Mouse (Mus musculus) right cerebral cortex, adult 2 months (tissue): ENCODE measurements at regions not wholly inside any gene's neighbourhood (a gene's known extent, or its start where the extent isn't known, plus 50 kb on each side); places are given as distances from the start of the nearest gene placed in this dataset.

Experiments
- DNase-seq, 2 experiments: peaks; one replicate each; pipeline ENCODE4 v3.0.0; 2021 to 2022; ENCODE audit warnings: low spot score in 2 of 2

- DNase-seq = no peak
Measured at GRCm38 (mm10) chr8:126810516-126810915, 135.1 kb downstream of the Tomm20 start.

- DNase-seq = no peak
Measured at GRCm38 (mm10) chr8:126809321-126809720, 136.3 kb downstream of the Tomm20 start.

GRCm38 (mm10) chr8:126808496-126808895 lies 137.1 kb downstream of the Tomm20 start:
- no peak for DNase-seq

GRCm38 (mm10) chr8:126807171-126807768 lies 138.4 kb downstream of the Tomm20 start:
- DNase-seq = no peak

DNA sequence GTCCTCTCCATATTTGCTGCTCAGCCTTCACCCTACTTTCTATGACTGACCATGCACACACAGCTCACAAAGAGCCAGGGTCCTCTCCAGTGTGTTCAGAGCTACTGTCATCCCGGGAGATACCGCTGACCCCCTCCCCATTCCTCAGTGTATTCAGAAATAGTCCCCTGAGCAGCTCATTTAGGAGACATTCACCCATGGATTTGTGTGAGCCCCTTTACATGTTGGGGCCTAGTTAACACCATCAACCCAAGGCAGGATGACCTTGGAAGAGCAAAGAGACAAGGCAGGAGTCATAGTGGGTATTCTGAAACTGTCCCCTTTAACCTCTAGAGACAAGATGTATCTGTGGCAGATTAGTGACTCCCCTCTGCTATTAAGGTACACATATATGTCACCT lies 139.1 kb downstream of the Tomm20 start:
- DNase-seq = no peak

DNA sequence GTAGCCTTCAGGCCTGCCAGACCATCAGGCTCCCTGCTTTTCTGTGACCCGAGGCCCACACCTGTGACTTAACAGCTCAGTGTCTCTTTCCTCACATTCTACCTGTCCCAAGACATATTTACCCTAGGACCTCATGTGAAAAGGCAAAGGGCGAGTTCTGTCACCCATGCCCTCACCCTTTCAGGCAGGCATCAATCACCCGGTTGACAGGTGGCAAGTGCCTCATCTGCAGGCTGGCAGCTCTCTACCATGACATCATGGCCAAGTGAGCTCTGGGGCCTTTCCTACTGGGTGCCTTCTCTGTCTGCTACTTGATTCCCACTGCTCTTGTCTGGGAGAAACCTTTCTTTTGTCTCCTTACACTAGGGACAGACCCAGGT lies 139.5 kb downstream of the Tomm20 start:
- DNase-seq = no peak

DNA sequence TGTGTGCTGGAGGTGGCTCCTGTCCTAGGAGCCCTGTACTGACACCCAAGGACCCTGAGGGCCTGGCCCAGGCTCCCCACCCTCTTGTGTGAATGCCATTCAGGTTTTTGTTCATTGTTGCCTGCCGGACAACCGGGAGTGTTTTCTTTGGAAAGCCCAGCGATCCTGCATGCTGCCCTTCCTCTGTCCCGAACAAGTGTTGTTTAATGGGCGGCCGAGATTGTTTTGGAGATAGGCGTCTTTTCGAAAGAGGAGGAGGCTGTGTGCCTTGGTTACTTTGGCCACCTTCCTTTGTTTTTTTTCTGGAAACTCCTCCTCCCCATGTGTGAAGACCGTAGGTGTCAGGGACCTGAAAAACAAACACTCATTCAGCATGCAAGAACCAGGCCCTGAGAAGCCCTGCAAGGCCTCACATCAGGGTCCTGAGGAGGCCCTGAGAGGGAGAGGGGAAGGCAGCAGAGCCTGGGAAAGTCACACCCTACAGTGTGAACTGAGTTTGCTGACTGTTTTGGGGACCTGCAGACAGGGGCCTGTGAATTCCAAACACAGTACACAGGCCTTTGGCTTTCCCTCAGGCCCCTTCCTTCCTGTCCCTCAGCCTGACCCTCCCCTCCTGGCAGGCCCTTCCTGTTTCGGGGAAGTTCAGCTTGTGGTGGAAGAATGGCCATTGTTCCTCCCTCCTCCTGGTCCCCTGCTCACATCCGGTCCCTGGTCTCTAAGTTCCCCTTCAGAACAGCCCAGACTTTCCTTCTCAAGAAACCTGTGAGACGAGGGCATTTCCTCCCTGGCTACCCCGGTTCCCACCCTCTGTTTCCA lies 140.1 kb downstream of the Tomm20 start:
- DNase-seq = no peak

DNA sequence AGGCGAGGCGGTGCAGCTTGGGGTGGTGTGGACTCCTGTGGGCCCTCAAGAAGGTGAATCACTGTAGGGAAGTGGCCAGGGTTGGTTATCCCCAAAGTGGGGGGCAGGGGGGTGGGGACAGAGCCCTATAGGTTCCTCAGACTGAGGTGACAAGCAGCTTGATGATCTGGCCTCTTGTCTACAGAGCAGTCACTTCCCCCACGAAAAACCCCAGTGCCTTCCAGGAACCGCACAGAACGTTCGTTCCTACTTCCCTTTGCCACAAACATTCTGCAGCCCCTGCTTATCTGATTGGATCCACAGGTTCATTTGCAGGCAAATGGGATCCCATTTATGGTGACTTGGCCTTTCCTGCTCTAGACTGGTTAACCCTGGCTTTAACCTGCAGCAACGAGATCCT lies 141.5 kb downstream of the Tomm20 start:
- DNase-seq = no peak

- DNase-seq = no peak
Measured at GRCm38 (mm10) chr8:126802641-126803040, 143.0 kb downstream of the Tomm20 start.

- no peak for DNase-seq
Measured at GRCm38 (mm10) chr8:126800976-126801375, 144.7 kb downstream of the Tomm20 start.

GRCm38 (mm10) chr8:126797571-126798334 lies 147.9 kb downstream of the Tomm20 start:
- no peak for DNase-seq

DNA sequence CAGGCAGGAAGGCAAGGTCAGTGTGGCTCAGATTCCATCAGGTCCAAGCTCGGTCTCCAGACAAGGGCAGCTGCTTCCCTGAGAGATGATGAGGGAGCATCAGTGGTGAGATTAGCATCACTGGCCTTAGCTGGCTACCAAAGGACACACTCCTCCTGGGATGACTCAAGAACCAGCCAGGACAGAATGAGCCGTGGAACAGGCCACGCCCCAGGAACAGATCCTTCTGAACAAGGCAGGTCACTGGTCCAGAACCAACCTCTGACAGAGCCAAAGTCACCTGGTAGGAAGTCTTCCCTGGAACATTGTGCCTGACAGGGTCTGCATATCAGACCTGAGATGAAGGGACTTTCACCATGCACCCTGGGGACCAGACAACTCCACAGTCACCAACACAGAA lies 152.0 kb downstream of the Tomm20 start:
- DNase-seq = no peak

DNA sequence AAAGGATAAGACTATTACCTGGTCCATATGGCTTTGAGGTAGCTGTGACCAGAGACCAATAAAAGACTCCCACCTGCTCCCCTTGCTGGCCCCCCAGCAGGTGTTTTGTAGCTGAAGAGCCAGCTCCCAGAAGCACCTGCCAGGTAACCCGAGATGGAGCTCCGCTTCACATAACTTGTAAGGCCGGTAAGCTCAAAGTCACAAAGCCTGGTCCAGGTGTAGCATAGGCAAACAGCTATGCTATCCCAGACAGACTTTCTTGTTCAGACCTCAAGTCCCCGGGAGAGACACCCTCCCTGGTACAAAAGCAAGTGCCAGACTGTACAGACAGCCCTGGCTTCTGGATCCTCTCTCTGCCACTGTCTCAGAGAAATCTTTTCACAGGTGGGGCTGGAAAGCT lies 154.6 kb downstream of the Tomm20 start:
- DNase-seq = no peak

DNA sequence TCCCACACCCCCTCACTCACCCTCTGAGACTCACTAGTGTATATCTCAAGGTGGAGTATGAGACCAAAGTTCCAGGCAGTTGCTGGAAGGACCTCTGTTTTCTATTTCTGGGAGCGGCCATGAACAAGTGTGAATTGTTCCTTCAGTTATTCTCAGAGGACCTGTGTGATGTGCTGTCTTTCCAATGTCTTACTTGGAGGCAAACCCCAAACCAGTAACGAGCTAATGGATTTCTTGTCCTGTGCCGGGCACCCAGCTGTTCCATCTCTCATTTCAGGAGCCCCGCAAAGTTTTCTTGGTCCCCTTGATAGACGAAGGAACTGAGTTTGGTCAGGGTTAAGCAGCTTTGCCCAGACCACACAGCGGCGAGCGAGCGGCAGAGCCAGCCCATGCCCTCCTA lies 155.4 kb downstream of the Tomm20 start:
- no peak for DNase-seq

- no peak for DNase-seq
Measured at GRCm38 (mm10) chr8:126789076-126789475, 156.6 kb downstream of the Tomm20 start.

DNA sequence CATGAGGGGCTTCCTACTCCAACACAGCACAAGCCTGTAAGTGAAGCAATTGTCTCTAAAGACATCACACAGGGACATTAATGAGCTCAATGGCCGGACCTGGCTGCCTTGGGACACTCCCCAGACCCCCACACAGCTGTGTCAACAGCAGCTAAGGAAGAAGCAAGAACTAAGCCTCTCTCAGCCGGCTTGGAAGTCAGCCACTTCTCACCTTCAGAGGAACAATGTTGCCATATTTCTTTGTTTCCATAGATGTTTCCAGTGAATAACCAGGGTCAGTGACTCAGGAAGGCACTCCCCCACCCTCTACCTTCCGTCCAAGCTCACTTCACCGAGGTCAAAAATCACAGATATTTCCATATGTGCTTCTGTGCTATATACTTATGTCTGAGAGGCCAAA lies 157.0 kb downstream of the Tomm20 start:
- no peak for DNase-seq

DNA sequence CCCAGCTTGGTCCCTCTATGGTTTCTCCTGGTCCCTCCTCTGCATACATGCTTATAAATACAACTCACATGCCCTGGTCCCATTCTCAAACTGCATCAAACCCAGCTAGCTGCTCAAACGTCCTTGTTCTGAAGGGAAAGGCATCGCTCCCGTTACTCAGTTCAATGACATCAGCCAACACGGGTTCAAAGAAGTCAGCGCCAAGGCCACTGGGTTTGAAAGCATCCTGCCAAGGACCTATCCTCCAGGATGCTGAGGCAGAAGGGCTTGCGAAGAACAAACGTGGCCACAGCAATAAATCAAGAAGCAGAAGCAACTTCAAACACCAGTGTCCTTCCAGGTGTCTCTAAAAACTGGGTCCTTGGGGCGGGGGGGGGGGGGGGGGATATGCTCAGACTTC lies 158.2 kb downstream of the Tomm20 start:
- no peak for DNase-seq

DNA sequence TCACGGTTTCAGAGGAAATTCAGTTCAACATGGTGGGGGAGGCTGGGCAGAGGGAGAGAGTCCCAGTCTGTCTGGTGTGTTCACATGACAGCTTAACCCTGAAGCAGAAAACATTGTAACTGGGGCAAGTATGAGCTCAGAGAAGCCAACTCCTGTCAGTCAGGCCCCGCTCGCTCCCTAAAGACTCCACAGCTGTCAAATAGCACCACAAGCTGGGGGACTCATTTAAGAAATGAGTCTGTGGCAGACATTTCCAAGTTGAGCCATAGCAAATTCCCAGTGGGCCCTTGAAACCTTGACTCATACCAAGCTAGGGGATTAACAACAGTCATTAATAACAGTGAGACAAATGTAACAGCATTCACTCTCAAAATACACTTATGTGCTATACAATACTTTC lies 160.4 kb downstream of the Tomm20 start:
- no peak for DNase-seq

GRCm38 (mm10) chr8:126784604-126785003 lies 161.0 kb downstream of the Tomm20 start:
- DNase-seq = no peak

DNA sequence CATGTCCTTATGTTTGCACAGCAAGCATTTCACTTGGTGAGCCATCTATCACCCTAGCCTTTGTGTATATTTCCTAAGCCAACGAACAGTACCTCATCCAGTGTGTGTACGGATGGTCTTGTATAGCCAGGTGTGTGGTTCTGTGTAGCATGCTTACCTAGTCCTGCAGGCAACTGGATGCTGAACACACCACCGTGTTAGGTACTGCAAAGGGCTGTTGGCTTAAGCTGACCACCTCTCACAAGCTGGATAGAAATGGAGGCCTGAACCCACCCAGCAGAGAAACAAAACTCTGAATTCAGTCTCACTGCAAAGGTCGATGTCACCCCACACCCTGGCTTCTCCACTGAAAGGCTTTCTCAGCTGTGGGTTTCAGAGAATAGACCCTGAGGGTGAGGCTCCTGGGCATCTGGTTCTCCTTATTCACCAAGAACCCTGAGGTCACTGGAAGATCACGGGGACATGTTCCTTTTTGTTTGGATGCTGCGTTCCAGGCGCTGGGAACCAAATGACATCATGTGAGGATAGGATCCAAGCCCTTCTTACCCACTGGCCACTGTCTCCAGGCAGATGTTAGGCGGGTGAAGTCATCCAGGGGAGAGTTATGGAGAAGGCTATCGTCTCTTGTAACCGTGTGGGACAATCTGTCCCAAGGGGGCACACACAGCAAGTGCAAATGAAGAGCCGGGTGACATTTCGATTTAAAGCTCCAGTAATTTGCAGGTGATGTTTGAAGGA lies 161.8 kb downstream of the Tomm20 start:
- DNase-seq = no peak

GRCm38 (mm10) chr8:126778673-126779072 lies 167.0 kb downstream of the Tomm20 start:
- DNase-seq = no peak

DNA sequence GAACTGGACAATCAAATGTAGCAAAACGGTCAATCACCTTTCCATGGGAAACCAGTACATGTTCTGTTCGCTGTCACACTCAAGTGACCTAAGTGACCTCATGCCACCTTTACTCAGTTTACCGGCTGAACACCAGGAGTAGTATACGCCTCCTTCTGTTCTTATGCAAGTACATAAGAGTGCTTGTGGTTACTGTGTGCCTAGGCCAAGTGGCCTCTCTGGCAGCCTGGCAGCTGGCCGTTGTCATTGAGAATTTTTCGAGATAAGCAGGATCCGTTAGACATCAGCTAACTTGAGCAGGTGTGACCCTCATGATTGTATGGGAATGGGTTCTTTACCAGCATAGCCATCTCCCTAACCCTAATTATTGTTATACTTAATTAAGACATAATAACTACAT lies 167.5 kb downstream of the Tomm20 start:
- DNase-seq = no peak
